Mouse (Mus musculus) CH12.LX (cell line): ENCODE results near the gene Banf2.

Experiments
- CTCF ChIP-seq, 2 experiments: IDR thresholded peaks in 1 of 2; conservative IDR thresholded peaks in 1 of 2; 2 replicates each; pipeline ENCODE4 v1.5.1; 2011 to 2012; ENCODE audit warnings: low read depth in 2 of 2, low read length in 2 of 2, improper control_type of control experiment in 1 of 2, inconsistent platforms in 1 of 2, mild to moderate bottlenecking in 1 of 2, moderate library complexity in 1 of 2
- E2F4 ChIP-seq: IDR thresholded peaks from 2 replicates; pipeline ENCODE4 v1.6.1; 2011; ENCODE audit warnings: low read depth, low read length, improper control_type of control experiment; ENCODE audit not compliant: insufficient replicate concordance
- EP300 ChIP-seq: IDR thresholded peaks from 2 replicates; pipeline ENCODE4 v1.6.1; 2011; ENCODE audit warnings: low read length, improper control_type of control experiment
- GABPA ChIP-seq: IDR thresholded peaks from 2 replicates; pipeline ENCODE4 v1.6.1; 2012; ENCODE audit warnings: low read depth, low read length, improper control_type of control experiment, inconsistent platforms; ENCODE audit not compliant: insufficient replicate concordance
- IRF4 ChIP-seq: IDR thresholded peaks from 2 replicates; pipeline ENCODE4 v1.6.1; 2014; ENCODE audit warnings: low read depth, mild to moderate bottlenecking, inconsistent platforms, low read length, improper control_type of control experiment
- KAT2A ChIP-seq: IDR thresholded peaks from 2 replicates; pipeline ENCODE4 v1.6.1; 2012; ENCODE audit warnings: low read length, improper control_type of control experiment, inconsistent platforms; ENCODE audit not compliant: insufficient replicate concordance
- MAFK ChIP-seq: IDR thresholded peaks from 2 replicates; pipeline ENCODE4 v1.6.1; 2011; ENCODE audit warnings: low read length, improper control_type of control experiment; ENCODE audit not compliant: insufficient replicate concordance
- NRF1 ChIP-seq: IDR thresholded peaks from 2 replicates; pipeline ENCODE4 v1.6.1; 2014; ENCODE audit warnings: low read depth, mild to moderate bottlenecking, inconsistent platforms, low read length, improper control_type of control experiment, moderate library complexity
- POLR2A ChIP-seq: IDR thresholded peaks from 2 replicates; pipeline ENCODE4 v1.6.1; 2011; ENCODE audit warnings: low read depth, mild to moderate bottlenecking, improper control_type of control experiment, low read length
- USF1 ChIP-seq: IDR thresholded peaks from 2 replicates; pipeline ENCODE4 v1.6.1; 2014; ENCODE audit warnings: low read depth, mild to moderate bottlenecking, inconsistent platforms, low read length, improper control_type of control experiment
- USF2 ChIP-seq: conservative IDR thresholded peaks from 2 replicates; pipeline ENCODE4 v1.6.1; 2011; ENCODE audit warnings: low read depth, low read length, improper control_type of control experiment
- ZC3H11A ChIP-seq: IDR thresholded peaks from 2 replicates; pipeline ENCODE4 v1.6.1; 2012; ENCODE audit warnings: low read depth, mild to moderate bottlenecking, inconsistent platforms, low read length, improper control_type of control experiment
- ZKSCAN1 ChIP-seq: IDR thresholded peaks from 2 replicates; pipeline ENCODE4 v1.6.1; 2012; ENCODE audit warnings: low read depth, inconsistent platforms, low read length, improper control_type of control experiment, borderline replicate concordance

DNA sequence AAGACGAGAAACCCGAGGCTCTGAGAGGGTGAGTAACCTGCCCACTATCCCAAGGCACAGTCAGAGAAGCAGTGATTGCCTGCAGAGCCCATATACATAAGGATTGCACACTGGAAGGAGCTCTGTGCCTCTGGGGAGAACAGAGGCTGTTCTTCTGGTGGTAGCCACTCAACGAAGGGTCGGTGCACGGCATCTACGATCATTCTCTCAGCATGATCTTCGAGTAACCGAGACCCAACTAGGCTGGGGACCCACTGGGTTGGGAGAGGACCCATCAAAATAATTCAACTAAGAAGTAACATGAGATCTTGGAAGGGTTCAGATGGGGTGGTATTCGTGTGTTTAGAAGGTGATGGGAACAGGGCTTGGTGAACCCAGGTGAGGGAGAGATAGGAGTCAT is 17.0 kb upstream of the Banf2 start:
- TF ChIP-seq CTCF (conservative IDR thresholded peaks at IDR 0.05 in 1 of 2, IDR thresholded peaks at IDR 0.05 in 1 of 2; ENCODE audit: low read depth in 2 of 2, low read length in 2 of 2) (no peak), POLR2A (no peak), MAFK (no peak), USF2 (no peak), IRF4 (no peak), KAT2A (no peak), EP300 (no peak), USF1 (no peak), ZC3H11A (no peak), NRF1 (no peak), GABPA (no peak), E2F4 (no peak), ZKSCAN1 (no peak)
